Mouse (Mus musculus): Measurements from ENCODE around the gene Nrg4.

The Nrg4 gene

GRCm38 (mm10) chr9:55326515-55327233 is at the start of gene Nrg4, which contains the start of gene Tmem266:
Gene Nrg4, minus strand, starts transcription at chr9:55326844.
Gene Tmem266, plus strand, starts transcription at chr9:55326913.
- peak; percentile 94 to 95 for DNase-seq

DNA sequence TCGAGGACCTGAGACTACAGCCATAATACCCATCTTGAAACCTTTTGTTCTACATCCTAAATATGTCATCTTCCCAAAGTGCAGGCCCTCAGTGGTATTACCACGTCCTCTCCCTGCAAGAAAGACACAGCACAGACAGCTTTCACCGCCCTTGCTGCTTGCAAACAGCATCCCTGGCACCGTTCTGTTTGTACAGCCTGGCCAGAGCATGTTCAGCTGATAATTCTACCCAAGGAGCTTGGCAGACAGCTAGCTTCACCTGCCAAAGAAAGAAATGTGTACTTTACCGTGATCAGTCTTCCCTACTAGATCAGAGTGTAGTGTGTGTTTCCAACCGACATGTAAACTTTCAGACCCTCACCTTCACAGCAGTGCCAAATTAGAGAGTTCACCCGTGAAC is 45.3 kb upstream of the Nrg4 start:
- DNase-seq, result peak; percentile 78 to 82

GRCm38 (mm10) chr9:55368011-55368410 is 41.4 kb upstream of the Nrg4 start:
- no peak for DNase-seq

- DNase-seq, result no peak
Measured at GRCm38 (mm10) chr9:55363707-55364106, 37.1 kb upstream of the Nrg4 start.

DNA sequence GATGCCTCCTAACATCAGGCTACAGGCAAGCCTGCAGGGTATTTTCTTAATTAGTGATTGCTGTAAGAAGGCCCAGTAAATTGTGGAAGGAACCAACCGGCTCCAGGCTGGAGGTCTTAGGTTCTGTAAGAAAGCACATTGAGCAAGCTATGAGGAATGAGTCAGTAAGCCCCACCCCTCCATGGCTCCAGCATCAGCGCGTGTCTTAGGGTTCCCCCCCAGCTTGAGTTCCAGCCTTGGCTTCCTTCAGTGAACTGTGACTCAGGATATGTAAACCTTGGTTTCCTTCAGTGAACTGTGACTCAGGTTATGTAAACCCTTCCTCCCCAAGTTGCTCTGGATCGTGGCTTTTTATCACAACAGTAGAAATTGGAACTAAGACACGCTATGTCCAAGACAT is 35.3 kb upstream of the Nrg4 start:
- DNase-seq, result no peak

DNA sequence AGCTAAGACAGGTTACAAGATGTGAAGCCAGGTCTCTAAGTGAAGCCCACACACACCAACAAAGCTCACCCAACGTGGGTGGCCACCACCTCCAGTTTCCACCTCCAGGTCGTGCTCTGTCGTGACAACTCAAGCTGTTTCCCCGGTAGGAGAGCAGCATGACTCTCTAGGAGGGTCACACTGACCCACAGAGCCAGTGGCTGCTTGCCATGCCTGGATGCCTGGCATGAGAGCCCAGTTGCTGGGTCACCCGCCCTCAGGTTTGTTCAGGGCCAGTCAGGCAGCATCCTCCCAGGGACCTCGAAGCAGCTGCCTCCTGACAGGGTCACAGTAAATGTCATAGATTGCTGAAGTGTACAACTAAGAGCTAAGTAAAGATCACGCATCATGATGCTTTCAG is 34.2 kb upstream of the Nrg4 start:
- peak; percentile 38 to 56 for DNase-seq

DNA sequence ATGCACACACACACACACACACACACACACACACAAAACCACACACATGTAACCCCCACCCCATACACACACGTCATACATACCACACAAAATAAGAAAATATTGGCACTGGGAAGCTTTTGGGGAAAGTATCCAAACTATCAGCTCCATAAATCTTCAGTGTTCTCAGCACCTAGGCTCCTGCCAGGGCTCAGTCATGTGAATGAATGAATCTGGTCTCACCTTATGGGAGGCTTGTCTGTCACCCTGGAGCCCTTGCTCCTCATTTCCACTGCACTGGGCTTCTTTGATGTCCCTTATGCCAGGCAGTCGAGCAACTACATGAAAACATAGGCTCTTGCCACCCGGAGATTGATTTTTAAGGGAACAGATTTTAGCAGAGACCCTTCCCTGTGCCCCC is 33.7 kb upstream of the Nrg4 start:
- DNase-seq, result peak in 1 of 2 experiments; percentile 28

- peak; percentile 46 for DNase-seq
Measured at GRCm38 (mm10) chr9:55357164-55357563, 30.5 kb upstream of the Nrg4 start.

- no peak for DNase-seq
Measured at GRCm38 (mm10) chr9:55355270-55355834, 28.7 kb upstream of the Nrg4 start.

DNA sequence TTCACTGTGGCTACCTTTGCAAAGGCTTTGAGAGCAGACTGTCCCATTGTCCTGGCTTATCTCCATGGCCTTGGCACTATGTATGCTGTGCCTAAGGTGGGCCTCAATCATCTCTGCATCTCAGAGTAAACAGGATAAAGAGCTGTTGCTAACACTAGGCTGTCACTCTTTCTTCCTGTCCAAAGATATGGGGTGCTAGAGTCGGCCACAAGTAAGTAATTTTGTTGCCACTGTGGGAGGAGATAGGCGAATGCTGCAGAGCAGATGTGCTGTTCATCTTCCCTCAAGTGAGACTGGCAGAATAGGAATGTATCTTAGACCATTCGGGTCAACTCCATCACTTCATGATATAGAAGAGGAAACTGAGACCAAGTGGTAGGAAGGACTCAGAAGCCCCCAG is 28.0 kb upstream of the Nrg4 start:
- DNase-seq, result no peak

DNA sequence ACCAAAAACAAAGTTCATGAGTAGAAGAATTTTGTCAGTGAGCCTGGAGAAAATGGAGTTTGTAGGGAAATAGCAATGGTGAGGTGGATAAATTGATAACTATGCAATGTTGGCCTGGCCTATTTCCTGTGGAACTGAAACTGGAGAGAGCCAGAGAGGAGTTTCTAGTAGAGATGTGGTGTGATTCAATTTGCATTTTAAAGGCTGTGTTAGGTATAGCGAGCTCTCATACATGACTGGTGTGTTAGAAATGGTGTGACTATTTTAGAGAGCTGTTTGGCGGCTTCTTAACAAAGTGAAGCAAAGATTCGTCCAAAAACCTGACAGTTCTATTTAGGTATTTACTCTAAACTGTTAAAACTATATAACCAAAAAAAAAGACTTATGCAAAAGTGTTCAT is 22.0 kb upstream of the Nrg4 start:
- no peak for DNase-seq

DNA sequence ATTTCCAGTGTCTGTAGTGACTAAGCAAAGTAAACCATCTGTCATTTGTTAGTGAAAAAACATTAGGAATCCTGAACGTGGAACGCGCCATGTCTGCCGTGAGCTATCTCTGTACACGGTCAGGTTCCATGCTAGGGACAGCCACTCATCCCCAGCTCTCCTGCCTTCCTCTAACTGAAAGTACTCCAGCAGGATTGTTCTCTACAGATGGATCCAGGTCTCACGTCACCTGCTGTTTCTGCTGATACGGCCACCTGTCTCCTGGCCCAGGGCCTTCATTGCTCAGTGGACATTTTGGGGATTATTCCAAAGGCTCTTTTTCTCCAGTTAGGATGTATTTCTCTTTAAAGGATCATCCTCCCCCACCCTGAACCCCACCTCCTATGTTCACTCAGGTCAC is 18.7 kb upstream of the Nrg4 start:
- peak; percentile 85 to 86 for DNase-seq

DNA sequence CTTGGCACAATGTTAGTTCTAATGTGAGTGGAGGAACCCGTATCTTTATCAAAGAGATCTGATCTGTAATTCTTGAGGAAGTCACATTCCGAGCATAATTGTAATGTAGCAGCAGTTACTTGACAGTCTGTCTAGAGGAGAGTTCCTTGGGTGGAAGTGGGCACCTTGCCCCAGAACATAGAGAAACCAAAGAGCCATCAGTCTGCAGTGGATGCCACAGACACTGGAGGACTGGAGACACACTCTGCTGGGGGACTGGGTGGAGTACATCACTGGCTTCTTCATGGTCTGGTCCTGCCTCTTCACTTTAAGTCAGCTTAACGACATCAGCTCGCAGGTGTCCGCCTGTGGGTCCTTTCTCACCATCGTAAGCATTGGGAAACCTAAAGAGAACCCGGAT is 17.5 kb upstream of the Nrg4 start:
- DNase-seq, result peak in 1 of 2 experiments; percentile 24

DNA sequence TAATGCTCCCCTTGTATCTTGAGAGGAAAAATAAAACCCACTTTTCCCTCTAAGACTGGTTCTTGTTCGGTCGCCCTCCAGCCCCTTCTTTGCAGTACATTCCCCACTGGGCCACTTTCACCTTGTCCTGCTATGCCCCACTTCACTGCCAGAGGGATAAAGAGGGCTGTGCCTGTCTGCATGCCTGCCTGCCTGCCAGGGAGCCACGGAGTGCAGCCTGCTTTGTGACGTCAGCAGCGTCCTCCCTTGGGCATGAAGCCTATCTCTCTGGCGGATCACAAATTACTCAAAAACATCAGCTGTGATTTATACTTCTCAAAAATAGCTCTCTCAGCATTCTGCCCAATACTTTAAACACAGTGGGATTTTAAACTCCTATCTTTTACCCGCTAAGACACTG is 6.3 kb upstream of the Nrg4 start:
- peak; percentile 49 to 50 for DNase-seq

- no peak for DNase-seq
Measured at GRCm38 (mm10) chr9:55332476-55332875, 5.8 kb upstream of the Nrg4 start.

DNA sequence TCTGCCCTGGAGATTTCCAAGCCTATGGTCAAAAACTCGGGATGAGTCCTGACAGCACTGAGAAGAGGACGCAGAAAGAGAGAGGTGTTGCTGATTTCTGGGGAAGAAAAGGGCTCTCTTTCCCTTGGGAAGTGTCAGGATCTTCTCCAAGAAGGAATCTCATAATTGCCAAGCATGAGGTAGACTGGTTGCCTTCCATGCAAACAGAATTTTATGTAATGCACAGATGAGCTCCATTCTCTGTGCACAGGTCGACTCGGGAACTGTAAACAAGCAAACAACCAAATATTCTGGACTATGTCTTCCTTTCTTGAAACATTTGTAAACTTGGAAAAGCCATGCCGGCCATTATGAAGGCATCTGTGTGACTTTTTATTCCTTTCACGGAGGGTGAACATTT is 2.8 kb upstream of the Nrg4 start:
- DNase-seq, result no peak

DNA sequence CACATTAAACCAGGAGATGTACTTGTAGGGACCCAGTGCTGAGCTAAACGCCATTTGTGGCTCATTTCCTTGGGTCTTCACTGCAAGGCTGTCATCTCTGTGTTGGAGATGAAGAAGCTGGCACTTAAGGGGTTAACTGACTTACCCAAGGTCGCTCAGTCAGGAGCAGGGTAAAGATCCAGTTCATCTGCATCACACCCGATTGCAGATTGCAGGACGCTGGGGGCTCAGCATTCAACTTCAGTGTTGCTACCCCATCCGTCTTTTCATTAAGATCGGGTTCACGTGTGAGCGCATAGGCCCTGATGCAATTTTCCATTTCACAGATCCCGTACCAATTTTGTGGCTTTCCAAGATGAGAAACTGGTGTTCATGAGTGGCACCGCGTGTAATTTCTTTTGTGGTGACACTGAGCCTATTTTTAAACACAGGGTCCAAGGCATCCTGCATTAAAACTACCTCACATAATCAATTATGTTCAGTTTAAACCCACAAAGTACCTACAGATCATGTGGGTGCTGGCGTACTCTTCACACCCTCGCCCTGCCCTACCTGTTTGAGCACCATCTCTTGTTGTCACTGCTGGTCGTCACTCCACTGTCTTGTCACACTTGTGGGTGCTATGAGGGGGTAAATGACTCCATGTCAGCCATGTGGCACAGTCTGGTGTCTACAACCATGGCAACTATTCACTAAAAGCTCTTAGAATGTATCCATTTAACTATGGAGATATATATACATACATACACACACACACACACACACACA is 1.7 kb upstream of the Nrg4 start:
- peak in 1 of 2 experiments; percentile 30 for DNase-seq

DNA sequence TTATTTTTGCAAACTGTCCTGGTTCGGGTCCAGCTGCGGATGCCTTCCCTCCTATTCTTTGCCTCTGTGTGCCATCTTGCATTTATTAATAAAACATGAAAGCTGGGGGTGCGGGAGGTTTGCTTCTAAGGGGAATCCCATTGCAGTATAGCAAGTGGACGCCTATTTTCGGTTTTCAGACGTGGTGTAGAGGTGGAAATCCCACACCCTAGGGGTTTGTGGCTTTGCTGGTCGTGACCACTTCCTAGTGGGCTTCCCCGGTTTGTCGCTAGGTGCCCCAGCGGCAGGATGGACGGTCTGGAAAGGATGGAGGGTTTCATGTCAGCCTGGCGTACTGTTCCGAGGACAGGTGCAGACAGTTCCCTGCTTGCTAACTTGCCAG is 581 bp upstream of the Nrg4 start:
- peak in 1 of 2 experiments; percentile 57 for DNase-seq

DNA sequence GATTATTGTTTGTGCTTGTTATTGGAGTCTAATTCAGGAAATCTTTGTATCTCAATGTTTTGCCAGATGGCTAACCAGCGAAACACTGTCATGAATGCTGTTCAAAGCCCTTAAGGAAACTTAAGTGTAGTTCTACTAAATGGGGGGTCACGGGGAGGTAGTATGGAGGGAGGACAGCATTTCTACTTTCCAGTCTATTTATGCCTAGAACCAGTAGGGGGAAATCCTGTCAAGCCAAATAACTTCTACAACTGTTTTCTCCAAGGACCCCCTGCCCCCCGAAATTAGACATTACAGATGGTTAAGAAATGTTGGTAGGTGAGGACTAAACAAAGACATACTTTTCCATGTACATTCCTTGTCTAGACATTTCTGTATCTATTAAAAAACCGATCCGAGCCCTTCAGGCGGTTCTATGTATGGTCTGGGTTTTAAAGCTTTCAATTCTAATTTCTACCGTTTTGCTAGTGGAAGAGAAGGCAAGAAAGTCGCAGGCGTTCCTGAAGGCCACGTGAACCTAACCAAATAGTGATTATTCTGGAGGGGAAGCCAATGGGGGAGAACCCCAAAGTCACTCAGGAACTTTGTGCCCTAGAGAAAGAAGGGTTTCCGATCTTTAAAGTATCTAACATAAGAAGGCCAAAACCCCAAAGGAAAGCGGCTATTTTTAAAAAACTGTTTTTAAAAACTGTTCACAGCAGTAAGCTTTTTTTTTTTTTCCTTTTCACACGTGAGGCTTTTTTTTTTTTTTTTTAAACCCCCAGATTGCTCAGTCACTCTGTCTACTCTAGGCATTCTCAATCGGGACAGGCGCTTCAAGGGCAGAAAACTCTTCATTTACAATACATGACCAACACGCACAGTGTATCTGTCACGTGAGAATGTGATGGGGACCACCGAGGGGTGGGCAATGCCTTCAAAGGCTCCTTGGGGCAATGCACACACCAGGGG is 805 bp downstream of the Nrg4 start:
- peak in 1 of 2 experiments; percentile 33 for DNase-seq

DNA sequence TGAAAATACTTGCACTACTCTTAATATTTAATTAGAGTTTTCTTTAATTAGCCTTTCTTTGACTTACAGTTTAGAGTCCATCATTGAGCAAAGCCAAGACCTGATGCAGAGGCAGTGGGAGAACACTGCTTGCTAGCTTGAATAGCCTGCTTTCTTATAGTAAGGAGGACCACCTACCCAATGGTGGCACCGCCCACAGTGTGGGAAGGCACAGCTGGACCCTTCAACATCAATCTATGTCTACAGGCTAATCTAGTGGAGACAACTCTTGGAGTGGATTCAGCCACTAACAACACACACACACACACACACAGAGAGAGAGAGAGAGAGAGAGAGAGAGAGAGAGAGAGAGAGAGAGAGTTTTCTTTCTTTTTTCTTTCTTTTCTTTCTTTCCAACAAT is 1.6 kb downstream of the Nrg4 start:
- peak; percentile 73 to 76 for DNase-seq

GRCm38 (mm10) chr9:55324516-55324915 is 2.1 kb downstream of the Nrg4 start:
- DNase-seq, result peak; percentile 60 to 78

GRCm38 (mm10) chr9:55324085-55324484 is 2.6 kb downstream of the Nrg4 start:
- DNase-seq, result peak; percentile 40 to 47

DNA sequence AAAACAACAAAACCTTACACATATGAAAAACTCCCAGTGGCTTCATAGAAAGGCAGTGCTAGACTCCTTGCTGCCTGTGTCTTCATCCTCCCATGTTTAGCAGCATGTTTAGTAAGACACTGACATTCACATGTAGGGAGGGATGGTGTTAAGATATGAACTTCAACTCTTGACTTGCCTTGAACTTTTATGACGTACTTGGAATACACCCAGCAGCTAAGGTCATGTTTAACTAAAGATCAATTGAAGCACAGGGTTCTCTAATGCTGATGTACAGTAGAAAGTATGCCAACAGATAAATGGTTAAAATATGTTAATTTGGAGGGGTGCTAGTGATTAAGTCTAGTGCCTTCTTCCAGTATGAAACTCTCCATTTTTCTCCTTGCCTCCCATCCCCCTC is 4.0 kb downstream of the Nrg4 start:
- DNase-seq, result no peak

Data from cerebellum, postnatal 10 days (tissue).